Mouse (Mus musculus) MEL (cell line): ENCODE data around the gene Ppp1r37. TPM values are rescaled to one million over a fixed set of nuclear protein-coding genes. Genes with fewer than 3 reads are reported as not detected.

Source experiments
- DNase-seq: peaks from one replicate; pipeline ENCODE4 v3.0.0; 2011; ENCODE audit warnings: low read depth, low spot score
- H3K27ac ChIP-seq: 2 replicates; pipeline ENCODE4 v1.5.1; 2012; ENCODE audit warnings: low read depth, mild to moderate bottlenecking, control low read depth, low read length, moderate library complexity; ENCODE audit not compliant: control insufficient read depth
- H3K27me3 ChIP-seq, 2 experiments: fragments of 150-350 bp in 1 of 2; sonication (generic) in 1 of 2; 2 replicates each; pipeline ENCODE4 v1.6.1; 2012; ENCODE audit warnings: low read length in 2 of 2, mild to moderate bottlenecking in 2 of 2, improper control_type of control experiment in 1 of 2, moderate library complexity in 1 of 2; ENCODE audit not compliant: insufficient read depth in 2 of 2, control insufficient read depth in 1 of 2
- H3K36me3 ChIP-seq, 2 experiments: 2 replicates each; pipeline ENCODE4 v1.6.1; 2012 to 2014; ENCODE audit warnings: low read length in 2 of 2, improper control_type of control experiment in 1 of 2, inconsistent platforms in 1 of 2, mild to moderate bottlenecking in 1 of 2; ENCODE audit not compliant: insufficient read depth in 2 of 2, control insufficient read depth in 1 of 2
- H3K4me1 ChIP-seq, 2 experiments: fragments of 150-350 bp in 1 of 2; sonication (generic) in 1 of 2; 2 replicates each; pipeline ENCODE4 v1.6.1; 2012; ENCODE audit warnings: low read length in 2 of 2, improper control_type of control experiment in 1 of 2, mild to moderate bottlenecking in 1 of 2; ENCODE audit not compliant: insufficient read depth in 2 of 2, control insufficient read depth in 1 of 2
- H3K4me3 ChIP-seq, 2 experiments: fragments of 150-350 bp in 1 of 2; sonication (generic) in 1 of 2; 2 replicates each; pipeline ENCODE4 v1.5.1; 2012; ENCODE audit warnings: low read depth in 2 of 2, low read length in 2 of 2, mild to moderate bottlenecking in 2 of 2, moderate library complexity in 2 of 2, control low read depth in 1 of 2, improper control_type of control experiment in 1 of 2; ENCODE audit not compliant: control insufficient read depth in 1 of 2, insufficient read depth in 1 of 2
- H3K79me2 ChIP-seq: 2 replicates; pipeline ENCODE4 v1.6.1; 2012; ENCODE audit warnings: mild to moderate bottlenecking, low read length, moderate library complexity; ENCODE audit not compliant: control insufficient read depth, poor library complexity, insufficient read depth
- H3K9ac ChIP-seq: 2 replicates; pipeline ENCODE4 v1.6.1; 2012; ENCODE audit warnings: low read depth, mild to moderate bottlenecking, control low read depth, low read length, moderate library complexity; ENCODE audit not compliant: control insufficient read depth, poor library complexity, severe bottlenecking
- H3K9me3 ChIP-seq: fragments of 150-350 bp; sonication (generic); replicated peaks from 2 replicates; pipeline ENCODE4 v1.6.1; 2012; ENCODE audit warnings: mild to moderate bottlenecking, low read length, improper control_type of control experiment, moderate library complexity; ENCODE audit not compliant: insufficient read depth
- CHD1 ChIP-seq: IDR thresholded peaks from 2 replicates; pipeline ENCODE4 v1.6.1; 2012; ENCODE audit warnings: low read depth, mild to moderate bottlenecking, inconsistent platforms, low read length, improper control_type of control experiment
- CHD2 ChIP-seq: IDR thresholded peaks from 2 replicates; pipeline ENCODE4 v1.6.1; 2011; ENCODE audit warnings: low read length, improper control_type of control experiment
- CTCF ChIP-seq, 3 experiments: IDR thresholded peaks in 2 of 3; conservative IDR thresholded peaks in 1 of 3; 2 replicates each; pipeline ENCODE4 v1.5.1; 2011 to 2012; ENCODE audit warnings: low read length in 3 of 3, low read depth in 2 of 3, mild to moderate bottlenecking in 2 of 3, improper control_type of control experiment in 1 of 3, inconsistent platforms in 1 of 3, mixed read lengths in 1 of 3, moderate library complexity in 1 of 3; ENCODE audit not compliant: control insufficient read depth in 1 of 3, insufficient read depth in 1 of 3, poor library complexity in 1 of 3, severe bottlenecking in 1 of 3
- ELF1 ChIP-seq: IDR thresholded peaks from 2 replicates; pipeline ENCODE4 v1.6.1; 2014; ENCODE audit warnings: low read depth, mild to moderate bottlenecking, inconsistent platforms, low read length, improper control_type of control experiment, moderate library complexity
- ETS1 ChIP-seq: IDR thresholded peaks from 2 replicates; pipeline ENCODE4 v1.6.1; 2012; ENCODE audit warnings: low read depth, mild to moderate bottlenecking, inconsistent platforms, low read length, improper control_type of control experiment, moderate library complexity
- MAFK ChIP-seq: IDR thresholded peaks from 2 replicates; pipeline ENCODE4 v1.6.1; 2011; ENCODE audit warnings: low read depth, mild to moderate bottlenecking, low read length, improper control_type of control experiment, borderline replicate concordance
- MAX ChIP-seq: IDR thresholded peaks from 2 replicates; pipeline ENCODE4 v1.6.1; 2011; ENCODE audit warnings: low read length, improper control_type of control experiment
- MEF2A ChIP-seq: IDR thresholded peaks from 2 replicates; pipeline ENCODE4 v1.6.1; 2014; ENCODE audit warnings: low read depth, mild to moderate bottlenecking, inconsistent platforms, low read length, improper control_type of control experiment; ENCODE audit not compliant: poor library complexity, insufficient replicate concordance, severe bottlenecking; ENCODE audit errors: extremely low read depth
- MXI1 ChIP-seq: IDR thresholded peaks from 2 replicates; pipeline ENCODE4 v1.6.1; 2011; ENCODE audit warnings: mild to moderate bottlenecking, low read depth, low read length, improper control_type of control experiment
- MYB ChIP-seq: IDR thresholded peaks from 2 replicates; pipeline ENCODE4 v1.6.1; 2011; ENCODE audit warnings: mild to moderate bottlenecking, low read depth, low read length, improper control_type of control experiment
- NELFE ChIP-seq: IDR thresholded peaks from 2 replicates; pipeline ENCODE4 v1.6.1; 2011; ENCODE audit warnings: low read depth, low read length, improper control_type of control experiment
- NRF1 ChIP-seq: IDR thresholded peaks from 2 replicates; pipeline ENCODE4 v1.6.1; 2014; ENCODE audit warnings: low read depth, mild to moderate bottlenecking, inconsistent platforms, low read length, improper control_type of control experiment, moderate library complexity; ENCODE audit not compliant: poor library complexity, insufficient read depth, severe bottlenecking
- POLR2A ChIP-seq, 2 experiments: IDR thresholded peaks; 2 replicates each; pipeline ENCODE4 v1.6.1; 2011 to 2012; ENCODE audit warnings: low read length in 2 of 2, mild to moderate bottlenecking in 2 of 2, control low read depth in 1 of 2, improper control_type of control experiment in 1 of 2, low read depth in 1 of 2, moderate library complexity in 1 of 2; ENCODE audit not compliant: control insufficient read depth in 1 of 2, insufficient read depth in 1 of 2, poor library complexity in 1 of 2
- POLR2AphosphoS2 ChIP-seq: IDR thresholded peaks from 2 replicates; pipeline ENCODE4 v1.6.1; 2011; ENCODE audit warnings: low read length, improper control_type of control experiment
- RAD21 ChIP-seq: IDR thresholded peaks from 2 replicates; pipeline ENCODE4 v1.6.1; 2011; ENCODE audit warnings: mild to moderate bottlenecking, low read depth, low read length, improper control_type of control experiment
- RCOR1 ChIP-seq: IDR thresholded peaks from 2 replicates; pipeline ENCODE4 v1.6.1; 2012; ENCODE audit warnings: low read depth, mild to moderate bottlenecking, inconsistent platforms, low read length, improper control_type of control experiment
- SMC3 ChIP-seq: IDR thresholded peaks from 2 replicates; pipeline ENCODE4 v1.6.1; 2011; ENCODE audit warnings: low read depth, low read length, improper control_type of control experiment
- USF1 ChIP-seq: IDR thresholded peaks from 2 replicates; pipeline ENCODE4 v1.6.1; 2014; ENCODE audit warnings: low read depth, mild to moderate bottlenecking, inconsistent platforms, low read length, improper control_type of control experiment, moderate library complexity
- ZC3H11A ChIP-seq: IDR thresholded peaks from 2 replicates; pipeline ENCODE4 v1.6.1; 2012; ENCODE audit warnings: low read depth, mild to moderate bottlenecking, inconsistent platforms, low read length, improper control_type of control experiment
- ZMIZ1 ChIP-seq: IDR thresholded peaks from 2 replicates; pipeline ENCODE4 v1.6.1; 2012; ENCODE audit warnings: low read depth, mild to moderate bottlenecking, inconsistent platforms, low read length, improper control_type of control experiment, moderate library complexity
- polyA plus RNA-seq, 2 experiments: library from polyadenylated mRNA; stranded (reverse) in 1 of 2; unstranded in 1 of 2; fragments of >175 nt in 1 of 2; fragments of >200 nt in 1 of 2; gene quantifications; 2 replicates each; pipeline versions ENCODE4 v1.2.1 to v1.2.4; 2012; ENCODE audit warnings: low replicate concordance in 2 of 2, low read depth in 1 of 2; ENCODE audit not compliant: insufficient read length in 2 of 2, insufficient read depth in 1 of 2, missing spikeins in 1 of 2
- total RNA-seq: library from RNA; depleted of rRNA; stranded (reverse); fragments of 300-350 nt; gene quantifications from 2 replicates; pipeline ENCODE4 v1.2.3, GENCODE M21; 2012

The Ppp1r37 gene
- total and polyA plus RNA-seq, 3 experiments, result 13.6 to 29.0 TPM; not detected in 1

DNA sequence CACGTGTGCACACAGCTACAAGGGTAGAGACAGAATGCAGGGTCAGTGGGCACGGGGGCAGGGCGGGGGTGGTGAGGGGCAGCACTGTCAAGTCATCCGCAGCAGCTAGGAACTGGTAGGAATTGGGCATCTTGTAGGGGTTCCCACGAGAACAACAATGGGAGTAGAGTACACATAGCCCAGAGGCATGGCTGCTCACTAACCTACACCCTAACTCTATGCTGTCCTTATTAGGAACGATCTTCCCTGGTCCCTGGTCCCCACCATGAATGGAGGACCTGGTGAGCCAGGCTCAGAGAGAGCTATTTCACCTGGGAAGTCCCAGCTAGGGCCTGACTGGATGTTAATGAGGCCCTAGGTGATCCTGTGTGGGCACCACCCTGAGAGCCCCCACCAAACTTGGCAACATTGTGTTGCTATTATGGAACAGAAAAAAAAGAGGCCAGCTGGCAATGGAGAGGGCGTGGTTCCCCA is 21.2 kb downstream of the Ppp1r37 start:
- Histone ChIP-seq H3K79me2 (peaks cover 28% of the 10 kb centered on the region), H3K36me3 (peaks cover 0 to 2% of the 10 kb centered on the region in 2 experiments; a peak in 1 of 4 replicates), H3K27ac (no peak overlapping the region), H3K4me3 (no peak overlapping the region), H3K9ac (no peak overlapping the region)
- DNase-seq, result no peak
- TF ChIP-seq RAD21 (no peak), MXI1 (no peak), NRF1 (no peak), POLR2AphosphoS2 (no peak), MYB (no peak)
- TF ChIP-seq, all 39 proteins: peak for 0
- H3K9me3 ChIP-seq, result no peaks in the 10 kb centered on the region
- H3K27me3 ChIP-seq, result no peaks in the 10 kb centered on the region
- H3K4me1 ChIP-seq, result no peaks in the 10 kb centered on the region

DNA sequence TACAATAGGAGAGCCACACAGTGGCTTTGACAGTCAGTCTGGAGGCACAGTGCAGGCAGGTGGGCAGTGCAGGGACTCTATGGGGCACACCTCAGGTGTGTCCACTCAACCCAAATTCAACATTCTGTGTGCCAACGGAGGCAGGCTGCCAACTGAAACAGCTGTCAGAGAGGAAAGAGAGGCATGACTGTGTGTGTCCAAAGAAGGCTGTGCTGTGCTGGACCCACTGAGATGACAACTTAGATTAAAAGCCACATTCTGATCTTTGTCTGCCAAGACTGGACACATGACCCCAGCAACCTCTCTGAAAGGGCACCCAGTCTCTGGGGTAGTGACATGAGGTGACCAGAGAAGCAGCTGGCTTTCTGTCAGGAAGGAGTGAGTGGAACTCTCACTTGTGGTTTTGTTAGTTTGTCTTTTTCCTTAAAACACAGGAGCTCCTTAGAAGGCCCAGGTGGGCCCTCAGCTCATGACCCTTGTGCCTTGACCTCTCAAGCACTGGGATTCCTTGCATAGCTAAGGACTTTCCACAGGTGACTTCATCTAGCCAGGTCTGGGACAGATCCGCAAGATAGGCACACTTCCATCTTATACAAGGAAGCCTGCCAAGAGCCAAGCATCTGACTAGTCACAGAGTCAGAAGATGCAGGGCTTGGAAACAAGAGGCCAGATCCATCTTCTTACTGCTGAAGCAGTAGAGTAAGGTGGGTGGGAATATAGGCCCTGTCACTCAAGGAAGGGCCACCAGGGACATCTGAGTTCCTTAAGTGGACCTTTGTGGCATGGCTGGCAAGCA is 21.9 kb downstream of the Ppp1r37 start:
- no peaks in the 10 kb centered on the region for H3K4me1 ChIP-seq
- peaks cover 0 to 2% of the 10 kb centered on the region in 2 experiments; a peak in 1 of 4 replicates for H3K36me3 ChIP-seq
- H3K79me2 ChIP-seq, result peaks cover 28% of the 10 kb centered on the region
- no peak overlapping the region for H3K4me3 ChIP-seq
- no peak overlapping the region for H3K9ac ChIP-seq
- H3K9me3 ChIP-seq, result no peaks in the 10 kb centered on the region
- TF ChIP-seq CTCF (IDR thresholded peaks at IDR 0.05 in 2 of 3, conservative IDR thresholded peaks at IDR 0.05 in 1 of 3; ENCODE audit: control insufficient read depth in 1 of 3, insufficient read depth in 1 of 3, low read depth in 2 of 3, low read length in 3 of 3, poor library complexity in 1 of 3, severe bottlenecking in 1 of 3) (no peak), ZC3H11A (no peak), MEF2A (no peak), ELF1 (no peak), MAFK (no peak), MAX (no peak), ETS1 (no peak), CHD2 (no peak), POLR2A (IDR thresholded peaks at IDR 0.05; ENCODE audit: control insufficient read depth in 1 of 2, insufficient read depth in 1 of 2, low read depth in 1 of 2, low read length in 2 of 2, poor library complexity in 1 of 2) (no peak), ZMIZ1 (no peak), USF1 (no peak), MYB (no peak), CHD1 (no peak), SMC3 (no peak), RCOR1 (no peak), NELFE (no peak), POLR2AphosphoS2 (no peak)
- no peak for DNase-seq
- no peaks in the 10 kb centered on the region for H3K27me3 ChIP-seq
- no peak overlapping the region for H3K27ac ChIP-seq
